Mouse (Mus musculus) neural tube, embryonic 15.5 days (tissue): ENCODE results near the gene Slc9a8. TPM values are rescaled to one million over a fixed set of nuclear protein-coding genes. Genes with fewer than 3 reads are reported as not detected.
"Not testable (repeated sequence)": the region's sequence is repeated elsewhere in the genome, so short reads cannot be mapped to it uniquely, and the experiment has no call there.

Experiments
- ATAC-seq: fragments of 200-750 bp; cut with Nextera tagmentation; 2 replicates; pipeline ENCODE4 v1.8.0; 2017; ENCODE audit warnings: mild to moderate bottlenecking, moderate TSS enrichment, moderate library complexity; ENCODE audit not compliant: low FRiP score
- H3K27ac ChIP-seq: fragments of 300-500 bp; sonication (generic); replicated peaks from 2 replicates; pipeline ENCODE4 v1.5.1; 2015; ENCODE audit warnings: mild to moderate bottlenecking, inconsistent platforms
- H3K27me3 ChIP-seq: fragments of 300-500 bp; sonication (generic); replicated peaks from 2 replicates; pipeline ENCODE4 v1.6.1; 2015; ENCODE audit warnings: inconsistent platforms
- H3K36me3 ChIP-seq: fragments of 300-500 bp; sonication (generic); 2 replicates; pipeline ENCODE4 v1.6.1; 2015; ENCODE audit warnings: inconsistent platforms
- H3K4me1 ChIP-seq: fragments of 300-500 bp; sonication (generic); 2 replicates; pipeline ENCODE4 v1.6.1; 2015; ENCODE audit warnings: inconsistent platforms
- H3K4me2 ChIP-seq: fragments of 300-500 bp; sonication (generic); 2 replicates; pipeline ENCODE4 v1.6.1; 2015; ENCODE audit warnings: inconsistent platforms, mild to moderate bottlenecking, moderate library complexity
- H3K4me3 ChIP-seq: fragments of 300-500 bp; sonication (generic); replicated peaks from 2 replicates; pipeline ENCODE4 v1.5.1; 2015; ENCODE audit warnings: mild to moderate bottlenecking, inconsistent platforms
- H3K9ac ChIP-seq: fragments of 300-500 bp; sonication (generic); replicated peaks from 2 replicates; pipeline ENCODE4 v1.6.1; 2015; ENCODE audit warnings: mild to moderate bottlenecking, inconsistent platforms
- H3K9me3 ChIP-seq: fragments of 300-500 bp; sonication (generic); replicated peaks from 2 replicates; pipeline ENCODE4 v1.6.1; 2016; ENCODE audit warnings: inconsistent platforms
- WGBS: fragments of 180-500 bp; shearing (Covaris S2); methylation state at CpG from one replicate; pipeline ENCODE4 v1.1.7; 2015; ENCODE audit warnings: mixed read lengths; 5-methylcytosine and 5-hydroxymethylcytosine counted together
- polyA plus RNA-seq: library from polyadenylated mRNA; unstranded; fragments of >200 nt; fragmentation: Nextera tagmentation; extraction: Ambion mirVana; gene quantifications from 2 replicates; pipeline ENCODE4 v1.2.1, GENCODE M21; 2015

Gene Slc9a8
- polyA plus RNA-seq, 1 experiment from 2014 or later: 21.2 TPM

GRCm38 (mm10) chr2:167383666-167384083, 37.8 kb upstream of the Slc9a8 start:
- Histone ChIP-seq H3K27ac (no peak overlapping the region), H3K9ac (no peak overlapping the region)
- WGBS: 85% methylated on average over 13 of the region's 13 CpGs

DNA sequence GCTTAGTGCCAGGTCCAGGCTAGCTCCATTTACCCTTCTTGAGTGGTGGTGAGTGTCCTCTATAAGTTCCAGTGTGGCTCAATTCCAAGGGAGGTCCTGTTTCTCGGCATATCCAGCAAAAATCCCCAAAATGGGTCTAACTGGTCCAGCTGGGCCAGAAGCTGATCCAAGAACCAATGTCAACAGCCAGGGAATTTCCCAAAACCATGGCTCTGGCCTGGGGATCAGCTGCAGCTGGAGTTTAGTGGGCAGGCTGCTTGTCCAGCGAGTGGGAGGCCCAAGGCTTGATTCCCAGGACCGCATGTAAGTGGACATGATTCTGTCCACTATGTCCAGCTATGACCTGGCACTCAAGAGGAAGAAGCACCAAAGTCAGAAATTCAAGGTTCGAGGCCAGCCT, 35.1 kb upstream of the Slc9a8 start:
- no peak overlapping the region for H3K4me3 ChIP-seq
- ATAC-seq: no peak
- no peak overlapping the region for H3K27ac ChIP-seq
- H3K9me3 ChIP-seq: no peaks in the 10 kb centered on the region
- no peaks in the 10 kb centered on the region for H3K36me3 ChIP-seq
- no peak overlapping the region for H3K9ac ChIP-seq
- H3K27me3 ChIP-seq: no peaks in the 10 kb centered on the region
- 80% methylated on average over 4 of the region's 4 CpGs for WGBS
- H3K4me2 ChIP-seq: no peak overlapping the region
- H3K4me1 ChIP-seq: no peaks in the 10 kb centered on the region

More at GRCm38 (mm10) chr2:167383666-167384083, 37.8 kb upstream of the Slc9a8 start:
- no peaks in the 10 kb centered on the region for H3K36me3 ChIP-seq
- no peaks in the 10 kb centered on the region for H3K4me1 ChIP-seq
- H3K4me3 ChIP-seq: no peak overlapping the region
- H3K27me3 ChIP-seq: 0 out of 2 replicates have a peak, but pooled peaks cover under 1% of the 10 kb centered on the region
- H3K4me2 ChIP-seq: no peak overlapping the region
- H3K9me3 ChIP-seq: no peaks in the 10 kb centered on the region
- ATAC-seq: no peak

DNA sequence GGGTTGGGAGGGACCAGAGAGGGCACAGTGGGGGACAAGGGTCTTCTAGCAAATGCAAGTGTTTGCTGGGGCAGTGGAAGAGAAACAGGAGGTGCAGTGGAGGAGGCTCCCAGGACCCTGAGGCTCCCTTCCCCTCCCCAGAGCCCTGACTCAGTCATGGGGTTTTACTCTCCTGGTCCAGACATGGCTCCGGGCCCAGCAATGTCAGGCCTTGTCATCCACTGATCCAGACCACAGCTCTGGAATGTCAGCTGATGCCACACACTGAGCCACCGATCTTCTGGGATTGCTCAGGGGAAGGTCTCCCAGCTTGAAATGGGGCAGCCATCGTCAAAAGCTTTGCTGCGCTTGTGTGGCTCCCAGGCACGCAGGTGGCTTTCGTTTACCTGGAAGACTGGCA, 34.5 kb upstream of the Slc9a8 start:
- H3K4me2 ChIP-seq: no peak overlapping the region
- no peak overlapping the region for H3K9ac ChIP-seq
- no peaks in the 10 kb centered on the region for H3K36me3 ChIP-seq
- ATAC-seq: no peak
- no peaks in the 10 kb centered on the region for H3K9me3 ChIP-seq
- 85% methylated on average over 6 of the region's 6 CpGs for WGBS
- H3K4me1 ChIP-seq: no peaks in the 10 kb centered on the region
- no peak overlapping the region for H3K4me3 ChIP-seq
- no peaks in the 10 kb centered on the region for H3K27me3 ChIP-seq
- no peak overlapping the region for H3K27ac ChIP-seq

DNA sequence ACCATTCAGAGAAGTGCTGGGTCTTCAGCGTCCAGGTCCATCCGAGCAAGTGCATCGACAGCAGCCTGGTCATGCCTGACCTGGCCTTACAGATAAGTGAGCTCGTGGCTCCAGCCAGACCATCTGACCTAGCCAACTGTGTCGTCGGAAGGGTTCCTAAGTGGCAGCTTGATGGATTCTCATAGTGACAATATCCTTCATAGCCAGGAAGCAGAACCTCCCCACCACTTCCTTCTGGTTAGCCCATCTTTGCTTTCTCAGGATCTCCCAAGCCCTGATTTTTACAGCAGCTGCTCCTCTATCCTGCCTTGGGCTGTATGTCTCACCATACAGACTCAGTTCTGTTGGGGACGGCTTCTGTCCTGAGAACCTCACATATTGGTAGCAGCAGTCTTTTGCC, 27.1 kb upstream of the Slc9a8 start:
- Histone ChIP-seq H3K4me1 (no peaks in the 10 kb centered on the region), H3K4me3 (no peak overlapping the region), H3K27me3 (no peaks in the 10 kb centered on the region), H3K4me2 (no peak overlapping the region), H3K36me3 (no peaks in the 10 kb centered on the region), H3K9me3 (no peaks in the 10 kb centered on the region), H3K27ac (no peak overlapping the region), H3K9ac (no peak overlapping the region)
- ATAC-seq: no peak
- 92% methylated on average over 7 of the region's 7 CpGs for WGBS

GRCm38 (mm10) chr2:167396420-167396819, 25.1 kb upstream of the Slc9a8 start:
- 98% methylated on average over 9 of the region's 9 CpGs for WGBS
- ATAC-seq, H3K27ac ChIP-seq, H3K36me3 ChIP-seq, H3K4me3 ChIP-seq, H3K4me1 ChIP-seq, H3K4me2 ChIP-seq, H3K9ac ChIP-seq, H3K9me3 ChIP-seq, H3K27me3 ChIP-seq: not testable (repeated sequence)

- H3K27me3 ChIP-seq: no peaks in the 10 kb centered on the region
- no peaks in the 10 kb centered on the region for H3K4me1 ChIP-seq
- WGBS: 70% methylated on average over 4 of the region's 4 CpGs
- H3K4me2 ChIP-seq: no peak overlapping the region
- H3K9me3 ChIP-seq: no peaks in the 10 kb centered on the region
- ATAC-seq: no peak
- no peaks in the 10 kb centered on the region for H3K36me3 ChIP-seq
- H3K27ac ChIP-seq: no peak overlapping the region
- H3K4me3 ChIP-seq: no peak overlapping the region
- H3K9ac ChIP-seq: no peak overlapping the region
Measured at GRCm38 (mm10) chr2:167399012-167399411, 22.5 kb upstream of the Slc9a8 start.

DNA sequence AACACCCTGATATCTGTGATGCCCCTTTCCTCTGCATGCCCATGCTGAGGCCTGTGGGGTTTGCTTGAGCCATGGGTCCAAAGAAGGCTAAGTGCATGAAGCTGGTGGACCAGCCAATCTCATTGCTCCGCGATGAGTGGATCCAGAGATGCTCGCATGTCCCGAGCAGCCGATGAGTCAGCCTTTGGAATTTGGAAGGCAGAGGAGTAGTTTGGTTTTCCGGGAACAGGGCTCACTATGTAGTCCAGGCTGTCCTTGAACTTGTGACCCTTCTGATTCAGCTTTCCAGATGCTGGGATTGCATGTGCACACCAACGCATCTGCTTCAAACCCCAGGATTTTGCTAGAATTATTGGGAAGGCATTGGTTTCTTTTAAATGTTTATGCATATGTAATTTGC, 21.9 kb upstream of the Slc9a8 start:
- Histone ChIP-seq H3K4me3 (no peak overlapping the region), H3K27ac (no peak overlapping the region), H3K27me3 (no peaks in the 10 kb centered on the region), H3K36me3 (no peaks in the 10 kb centered on the region), H3K4me1 (no peaks in the 10 kb centered on the region), H3K9ac (no peak overlapping the region), H3K9me3 (no peaks in the 10 kb centered on the region), H3K4me2 (no peak overlapping the region)
- no peak for ATAC-seq
- WGBS: 87% methylated on average over 7 of the region's 7 CpGs

GRCm38 (mm10) chr2:167403085-167403484, 18.4 kb upstream of the Slc9a8 start:
- no peaks in the 10 kb centered on the region for H3K9me3 ChIP-seq
- H3K9ac ChIP-seq: no peak overlapping the region
- no peak overlapping the region for H3K27ac ChIP-seq
- no peak overlapping the region for H3K4me3 ChIP-seq
- ATAC-seq: no peak
- H3K36me3 ChIP-seq: no peaks in the 10 kb centered on the region
- WGBS: 68% methylated on average over 7 of the region's 7 CpGs
- H3K4me1 ChIP-seq: no peaks in the 10 kb centered on the region
- H3K4me2 ChIP-seq: no peak overlapping the region
- H3K27me3 ChIP-seq: no peaks in the 10 kb centered on the region

- Histone ChIP-seq H3K36me3 (no peaks in the 10 kb centered on the region), H3K9me3 (no peaks in the 10 kb centered on the region), H3K27ac (no peak overlapping the region), H3K9ac (no peak overlapping the region), H3K4me3 (no peak overlapping the region), H3K4me2 (no peak overlapping the region), H3K27me3 (no peaks in the 10 kb centered on the region), H3K4me1 (no peaks in the 10 kb centered on the region)
- ATAC-seq: no peak
- WGBS: 88% methylated on average over 20 of the region's 20 CpGs
Measured at GRCm38 (mm10) chr2:167405101-167405880, 16.2 kb upstream of the Slc9a8 start.

DNA sequence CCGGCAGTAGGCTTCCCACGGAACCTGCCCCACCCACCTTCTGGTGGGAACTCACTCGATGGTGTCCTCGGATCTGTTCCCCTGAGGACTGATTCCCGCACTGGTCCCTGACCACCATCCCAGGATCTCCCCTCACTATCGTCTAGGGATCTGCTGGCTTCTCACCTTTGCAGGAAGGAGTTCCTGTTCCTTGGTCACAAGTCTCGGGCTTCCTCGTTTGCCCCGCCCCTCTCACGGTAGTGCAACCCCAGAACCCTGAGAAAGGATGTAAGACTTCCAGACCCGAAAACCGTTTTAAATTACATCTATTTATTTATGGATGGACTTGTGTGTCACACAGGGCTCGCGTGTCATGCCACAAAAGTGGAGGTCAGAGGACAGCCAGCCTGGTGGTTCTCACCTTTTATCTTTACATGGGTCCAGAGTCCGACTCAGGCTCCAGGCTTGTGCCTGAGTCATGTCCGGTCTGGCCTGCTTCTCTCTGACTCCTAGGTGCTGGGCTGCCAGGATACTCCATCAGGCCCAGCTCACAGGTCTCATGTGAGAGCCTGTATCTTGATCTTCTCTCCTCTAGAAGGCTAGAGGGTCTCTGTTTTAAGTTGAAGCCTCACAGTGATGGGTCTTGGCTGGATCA, 14.1 kb upstream of the Slc9a8 start:
- Histone ChIP-seq H3K27ac (no peak overlapping the region), H3K36me3 (no peaks in the 10 kb centered on the region), H3K4me3 (no peak overlapping the region), H3K4me1 (no peaks in the 10 kb centered on the region), H3K9me3 (no peaks in the 10 kb centered on the region), H3K9ac (no peak overlapping the region), H3K4me2 (no peak overlapping the region), H3K27me3 (no peaks in the 10 kb centered on the region)
- 96% methylated on average over 16 of the region's 16 CpGs for WGBS
- no peak for ATAC-seq

- Histone ChIP-seq H3K36me3 (no peaks in the 10 kb centered on the region), H3K27ac (no peak overlapping the region), H3K9ac (no peak overlapping the region), H3K4me1 (no peaks in the 10 kb centered on the region), H3K9me3 (no peaks in the 10 kb centered on the region), H3K4me3 (no peak overlapping the region), H3K27me3 (no peaks in the 10 kb centered on the region), H3K4me2 (no peak overlapping the region)
- 92% methylated on average over 5 of the region's 5 CpGs for WGBS
- no peak for ATAC-seq
Measured at GRCm38 (mm10) chr2:167414461-167414860, 7.1 kb upstream of the Slc9a8 start.

DNA sequence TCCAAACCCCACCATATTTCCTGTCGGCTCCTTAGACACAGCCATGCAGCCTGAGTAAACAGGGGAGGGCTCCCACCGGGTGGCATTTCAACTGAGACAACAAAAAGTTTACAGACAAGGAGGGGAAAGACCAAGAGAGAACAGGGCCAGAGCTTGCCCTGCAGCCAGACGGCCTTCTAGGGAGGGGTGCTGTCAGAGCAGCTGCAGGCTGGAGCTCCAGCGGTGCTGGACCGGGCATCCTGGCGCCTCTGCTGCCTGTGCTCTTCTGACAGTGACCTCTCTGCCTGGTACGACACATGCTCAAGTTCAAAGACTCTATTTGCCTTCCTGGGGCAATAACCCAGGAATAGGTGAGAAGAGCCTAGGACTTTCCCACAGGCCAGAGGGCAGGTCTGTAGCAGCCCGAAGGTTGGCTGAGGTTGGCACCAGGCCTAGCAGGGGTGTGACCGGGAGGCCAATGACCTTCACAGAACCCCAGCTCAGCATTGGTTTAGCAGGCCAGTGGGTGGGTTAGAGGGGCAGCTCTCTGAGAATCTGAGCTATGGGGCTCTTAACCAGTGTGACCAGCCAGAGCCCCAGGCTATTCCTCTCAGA, 5.4 kb upstream of the Slc9a8 start:
- peaks cover 9% of the 10 kb centered on the region for H3K4me1 ChIP-seq
- 70% methylated on average over 9 of the region's 9 CpGs for WGBS
- H3K9ac ChIP-seq: no peak overlapping the region
- no peak overlapping the region for H3K4me3 ChIP-seq
- no peak overlapping the region for H3K27ac ChIP-seq
- no peaks in the 10 kb centered on the region for H3K27me3 ChIP-seq
- H3K4me2 ChIP-seq: no peak overlapping the region
- H3K36me3 ChIP-seq: no peaks in the 10 kb centered on the region
- ATAC-seq: no peak
- no peaks in the 10 kb centered on the region for H3K9me3 ChIP-seq
